Mouse (Mus musculus): Measurements from ENCODE around the gene Hcn2. TPM values are rescaled to one million over a fixed set of nuclear protein-coding genes. Genes with fewer than 3 reads are reported as not detected.
A peak's percentile ranks its signal among the peaks of the same experiment; 100 is the strongest.

Hcn2 gene
- polyA plus RNA-seq, 1 experiment from 2014 or later = 0.08 TPM

DNA sequence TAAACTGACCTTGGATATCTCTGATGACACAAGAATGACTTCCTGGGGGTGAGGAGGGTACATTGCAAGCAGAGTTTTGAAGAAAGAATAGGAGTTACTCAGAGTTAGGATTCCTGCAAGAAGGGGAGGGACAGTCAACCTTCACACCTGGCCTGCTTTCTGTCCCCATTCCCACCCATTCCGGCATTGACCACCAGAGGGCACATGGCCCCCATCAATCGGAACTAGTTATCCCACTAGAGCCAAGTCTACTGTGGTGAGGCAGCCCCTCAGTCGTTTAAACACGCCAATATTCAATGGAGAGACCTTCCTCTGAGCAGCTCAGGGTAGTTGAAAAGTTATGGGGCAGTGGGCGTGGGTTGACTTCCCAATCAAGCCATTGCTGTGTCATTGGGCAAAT lies 52.0 kb downstream of the Hcn2 start:
- Histone ChIP-seq H3K9me3 (no peaks in the 10 kb centered on the region), H3K4me3 (no peak overlapping the region), H3K27me3 (no peaks in the 10 kb centered on the region), H3K4me1 (peaks cover 39% of the 10 kb centered on the region), H3K27ac (0 out of 2 replicates have a peak overlapping the region, but pooled peaks have one; percentile 96), H3K9ac (no peak overlapping the region), H3K36me3 (no peaks in the 10 kb centered on the region; the same call in 1 of the 2 replicates), H3K4me2 (no peak overlapping the region; the same call in 1 of the 2 replicates)
- no peak for ATAC-seq (ENCODE audit: insufficient number of reproducible peaks, low FRiP score, low TSS enrichment, low read depth)
- WGBS = 0% methylated on average over 5 of the region's 5 CpGs

DNA sequence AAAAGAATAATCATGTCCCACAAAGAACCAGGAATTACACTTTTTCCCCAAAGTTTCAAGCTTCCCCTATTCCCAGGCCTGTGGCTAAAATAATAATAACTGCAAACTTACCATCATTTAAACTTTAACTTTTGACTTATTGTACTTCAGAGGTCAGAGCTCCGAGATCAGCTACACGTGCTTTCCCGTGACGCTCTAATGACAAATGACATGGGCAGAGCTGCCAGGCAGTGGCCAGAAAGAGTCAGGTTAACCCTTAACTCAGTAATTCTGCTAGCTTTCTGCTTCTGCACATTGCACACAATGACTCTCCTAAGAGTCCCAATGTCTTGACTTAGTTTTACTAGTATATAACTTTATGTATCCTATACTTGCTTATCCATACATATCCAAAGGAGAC lies 52.9 kb downstream of the Hcn2 start:
- no peak for ATAC-seq (ENCODE audit: insufficient number of reproducible peaks, low FRiP score, low TSS enrichment, low read depth)
- no peaks in the 10 kb centered on the region for H3K9me3 ChIP-seq
- no peak overlapping the region for H3K4me2 ChIP-seq
- H3K4me3 ChIP-seq = no peak overlapping the region
- no peak overlapping the region for H3K27ac ChIP-seq
- no peaks in the 10 kb centered on the region for H3K27me3 ChIP-seq
- peaks cover 32% of the 10 kb centered on the region for H3K4me1 ChIP-seq
- WGBS = 38% methylated on average over 4 of the region's 4 CpGs
- H3K36me3 ChIP-seq = no peaks in the 10 kb centered on the region; the same call in 1 of the 2 replicates
- H3K9ac ChIP-seq = no peak overlapping the region

- Histone ChIP-seq H3K4me2 (no peak overlapping the region), H3K27me3 (no peaks in the 10 kb centered on the region), H3K27ac (no peak overlapping the region), H3K4me3 (no peak overlapping the region), H3K36me3 (no peaks in the 10 kb centered on the region), H3K4me1 (peaks cover 22% of the 10 kb centered on the region), H3K9ac (no peak overlapping the region), H3K9me3 (no peaks in the 10 kb centered on the region)
- ATAC-seq (ENCODE audit: insufficient number of reproducible peaks, low FRiP score, low TSS enrichment, low read depth) = no peak
- WGBS = 79% methylated on average over 3 of the region's 3 CpGs
Observed at GRCm38 (mm10) chr10:79772320-79772719, 55.9 kb downstream of the Hcn2 start.

DNA sequence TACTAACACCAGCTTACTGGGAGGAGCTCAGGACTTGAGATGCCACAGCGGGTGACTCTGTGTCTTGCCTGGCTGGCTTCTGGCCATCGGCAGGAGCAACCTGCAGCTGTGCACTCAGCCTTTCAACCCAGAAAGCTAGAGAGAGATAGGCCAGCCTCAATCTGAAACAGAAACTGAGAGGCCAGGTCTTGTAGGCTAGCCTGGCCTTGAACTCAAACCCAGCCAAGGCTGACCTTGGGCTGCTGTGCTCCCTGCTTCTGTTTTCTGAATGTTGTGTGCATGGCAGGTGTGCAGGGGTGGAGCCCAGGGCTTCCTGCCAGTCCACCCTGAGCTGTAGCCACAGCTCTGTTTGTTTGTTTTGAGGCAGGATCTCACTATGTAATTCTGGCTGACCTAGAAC lies 56.8 kb downstream of the Hcn2 start:
- H3K9ac ChIP-seq = no peak overlapping the region
- H3K36me3 ChIP-seq = no peaks in the 10 kb centered on the region
- H3K27ac ChIP-seq = no peak overlapping the region
- no peak overlapping the region for H3K4me2 ChIP-seq
- H3K27me3 ChIP-seq = no peaks in the 10 kb centered on the region
- 86% methylated on average over 2 of the region's 2 CpGs for WGBS
- peaks cover 22% of the 10 kb centered on the region for H3K4me1 ChIP-seq
- ATAC-seq (ENCODE audit: insufficient number of reproducible peaks, low FRiP score, low TSS enrichment, low read depth) = no peak
- no peak overlapping the region for H3K4me3 ChIP-seq
- H3K9me3 ChIP-seq = no peaks in the 10 kb centered on the region

DNA sequence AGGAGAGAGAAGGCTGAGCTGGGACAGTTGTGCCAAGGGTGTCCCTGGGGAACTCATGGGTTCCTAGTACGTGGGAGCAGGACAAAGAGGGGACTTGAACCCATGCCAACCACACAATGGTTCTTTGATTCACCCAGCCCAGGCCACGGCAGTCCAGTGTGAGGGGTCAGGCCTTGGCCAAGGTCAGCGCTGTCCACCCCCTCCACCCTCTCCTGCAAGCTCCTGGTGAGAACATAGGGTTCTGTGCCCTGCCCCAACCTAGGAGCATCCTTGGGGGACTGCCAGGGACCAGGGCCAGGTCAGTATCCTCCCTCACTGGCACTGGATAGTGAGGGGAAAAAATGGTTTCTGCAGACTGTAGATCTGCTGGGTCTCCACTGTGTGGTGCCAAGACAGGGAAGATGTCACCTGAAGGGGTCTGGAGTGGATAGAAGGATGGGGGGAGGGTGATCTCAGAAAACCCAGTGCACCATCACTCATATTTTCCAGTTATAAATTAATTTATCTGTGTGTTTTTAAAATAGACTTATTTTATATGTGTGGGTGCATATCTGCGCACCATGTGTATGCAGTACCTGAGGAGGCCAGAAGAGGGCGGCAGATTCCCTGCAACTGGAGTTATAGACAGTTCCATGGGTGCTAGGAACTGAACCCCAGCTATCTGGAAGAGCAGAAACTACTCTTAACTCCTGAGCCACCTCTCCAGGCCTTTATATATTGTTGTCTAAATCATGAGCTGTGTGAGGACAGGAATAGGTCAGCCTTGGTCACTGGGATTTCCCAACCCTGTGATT lies 58.2 kb downstream of the Hcn2 start:
- ATAC-seq (ENCODE audit: insufficient number of reproducible peaks, low FRiP score, low TSS enrichment, low read depth) = no peak
- Histone ChIP-seq H3K36me3 (no peaks in the 10 kb centered on the region), H3K27me3 (peaks cover 5% of the 10 kb centered on the region; the same call in 1 of the 2 replicates), H3K9me3 (no peaks in the 10 kb centered on the region), H3K4me3 (no peak overlapping the region), H3K9ac (no peak overlapping the region), H3K4me2 (no peak overlapping the region), H3K4me1 (peaks cover 28% of the 10 kb centered on the region), H3K27ac (no peak overlapping the region)
- WGBS = 74% methylated on average over 5 of the region's 5 CpGs

GRCm38 (mm10) chr10:79777103-79777531 lies 60.7 kb downstream of the Hcn2 start, which contains the start of gene Fstl3:
Fstl3 (plus strand) TSS chr10:79777272.
- Histone ChIP-seq H3K9ac (peak within 1 kb of the TSS; percentile 55), H3K4me1 (peaks cover 47% of the 10 kb centered on the region), H3K36me3 (no peaks in the 10 kb centered on the region), H3K27me3 (peaks cover 17% of the 10 kb centered on the region), H3K9me3 (no peaks in the 10 kb centered on the region), H3K27ac (peak within 1 kb of the TSS; percentile 54), H3K4me3 (peak within 1 kb of the TSS; percentile 50), H3K4me2 (peak within 1 kb of the TSS; percentile 82)
- WGBS = under 1% methylated on average over 39 of the region's 39 CpGs
- no peak for ATAC-seq (ENCODE audit: insufficient number of reproducible peaks, low FRiP score, low TSS enrichment, low read depth)

GRCm38 (mm10) chr10:79778006-79778405 lies 61.6 kb downstream of the Hcn2 start:
- no peaks in the 10 kb centered on the region for H3K36me3 ChIP-seq
- peak overlapping the region; percentile 51 for H3K27ac ChIP-seq
- no peak for ATAC-seq (ENCODE audit: insufficient number of reproducible peaks, low FRiP score, low TSS enrichment, low read depth)
- no peaks in the 10 kb centered on the region for H3K9me3 ChIP-seq
- peaks cover 24% of the 10 kb centered on the region for H3K27me3 ChIP-seq
- no peak overlapping the region for H3K9ac ChIP-seq
- peak overlapping the region; percentile 50 for H3K4me3 ChIP-seq
- 8% methylated on average over 15 of the region's 15 CpGs for WGBS
- H3K4me2 ChIP-seq = peak overlapping the region; percentile 82
- peaks cover 47% of the 10 kb centered on the region for H3K4me1 ChIP-seq

DNA sequence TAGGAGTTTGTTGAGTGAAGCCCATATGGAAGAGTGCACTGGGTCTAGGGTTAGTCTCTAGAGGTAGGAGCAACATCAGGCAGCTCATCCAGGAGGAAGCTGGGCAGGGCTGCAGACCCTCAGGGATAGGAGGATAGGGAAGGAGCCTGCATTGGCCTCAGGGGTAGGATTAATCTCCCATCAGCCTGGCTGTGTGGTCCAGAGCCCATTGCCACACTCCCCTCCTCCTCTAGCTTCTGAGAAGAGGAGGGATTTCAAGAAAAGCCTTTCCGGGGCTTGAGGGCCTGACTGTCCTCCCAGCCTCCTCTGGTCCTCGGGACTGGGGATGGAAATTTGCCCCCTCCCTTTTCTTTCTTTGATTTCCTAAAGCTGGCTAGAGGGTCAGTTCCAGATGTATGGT lies 62.8 kb downstream of the Hcn2 start:
- H3K9ac ChIP-seq = no peak overlapping the region
- H3K27me3 ChIP-seq = peaks cover 27% of the 10 kb centered on the region
- H3K36me3 ChIP-seq = no peaks in the 10 kb centered on the region
- no peak for ATAC-seq (ENCODE audit: insufficient number of reproducible peaks, low FRiP score, low TSS enrichment, low read depth)
- 6% methylated on average over 2 of the region's 2 CpGs for WGBS
- H3K4me1 ChIP-seq = peaks cover 47% of the 10 kb centered on the region
- H3K27ac ChIP-seq = no peak overlapping the region
- no peaks in the 10 kb centered on the region for H3K9me3 ChIP-seq
- H3K4me2 ChIP-seq = no peak overlapping the region
- H3K4me3 ChIP-seq = no peak overlapping the region

DNA sequence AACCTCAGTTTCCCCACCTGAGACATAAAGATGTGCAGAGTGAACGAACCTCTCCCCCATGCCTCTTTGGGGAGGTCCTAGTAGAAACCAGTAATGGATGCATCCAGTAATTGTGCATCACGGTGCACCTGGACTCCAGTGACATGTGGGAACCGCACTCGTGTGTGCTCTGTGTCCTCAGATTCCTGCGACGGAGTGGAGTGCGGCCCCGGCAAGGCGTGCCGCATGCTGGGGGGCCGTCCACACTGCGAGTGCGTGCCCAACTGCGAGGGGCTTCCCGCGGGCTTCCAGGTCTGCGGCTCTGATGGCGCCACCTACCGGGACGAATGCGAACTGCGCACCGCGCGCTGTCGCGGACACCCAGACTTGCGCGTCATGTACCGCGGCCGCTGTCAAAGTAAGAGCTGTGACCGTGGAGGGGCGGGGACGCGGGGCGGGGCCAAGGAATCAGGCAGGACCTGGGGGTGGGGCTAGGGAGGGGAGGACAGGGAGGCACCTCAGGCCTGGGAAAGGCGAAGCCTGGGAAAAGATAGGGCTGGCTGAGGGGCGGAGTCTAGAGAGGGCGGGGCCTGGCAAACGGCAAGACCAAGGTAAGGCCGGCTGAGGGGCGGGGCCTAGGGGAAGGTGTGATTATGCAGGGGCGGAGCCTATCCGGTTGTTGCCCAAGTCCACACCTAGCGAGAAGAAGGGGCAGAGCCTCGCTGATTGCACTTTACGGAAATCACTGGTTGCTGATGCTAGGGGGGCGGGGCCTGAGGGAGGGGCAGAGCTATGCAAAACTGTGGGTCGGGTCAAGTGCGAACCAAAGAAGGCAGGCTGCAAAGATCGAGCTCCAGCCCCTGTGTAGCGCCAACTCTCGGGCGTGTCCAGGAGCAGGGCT lies 63.6 kb downstream of the Hcn2 start:
- ATAC-seq (ENCODE audit: insufficient number of reproducible peaks, low FRiP score, low TSS enrichment, low read depth) = peak; percentile 86
- peak overlapping the region; percentile 80 for H3K4me2 ChIP-seq
- H3K9me3 ChIP-seq = no peaks in the 10 kb centered on the region
- peaks cover 47% of the 10 kb centered on the region for H3K4me1 ChIP-seq
- H3K4me3 ChIP-seq = peak overlapping the region; percentile 43
- under 1% methylated on average over 54 of the region's 55 CpGs for WGBS
- peak overlapping the region; percentile 51; the same call in 1 of the 2 replicates for H3K27ac ChIP-seq
- no peak overlapping the region for H3K9ac ChIP-seq
- H3K36me3 ChIP-seq = no peaks in the 10 kb centered on the region
- H3K27me3 ChIP-seq = peaks cover 34% of the 10 kb centered on the region

DNA sequence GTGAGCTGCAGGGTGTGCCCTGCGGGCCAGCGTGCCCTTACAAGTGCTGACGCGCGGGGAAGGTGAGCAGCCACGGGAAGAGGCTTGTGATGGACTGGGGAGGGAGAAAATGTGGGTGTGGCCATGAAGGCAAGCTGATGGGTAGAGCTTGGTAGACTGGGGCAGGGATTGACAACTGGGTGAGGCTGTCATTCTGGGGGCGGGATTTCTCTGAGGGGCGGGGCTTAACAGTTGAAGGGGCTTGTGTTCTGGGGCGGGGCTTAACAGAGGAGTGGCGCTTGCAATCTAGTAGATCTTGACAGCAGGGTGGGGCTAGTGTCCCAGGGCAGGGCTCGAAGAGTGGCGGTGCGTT lies 64.2 kb downstream of the Hcn2 start:
- peaks cover 47% of the 10 kb centered on the region for H3K4me1 ChIP-seq
- H3K4me2 ChIP-seq = peak overlapping the region; percentile 80
- peaks cover 34% of the 10 kb centered on the region for H3K27me3 ChIP-seq
- under 1% methylated on average over 13 of the region's 13 CpGs for WGBS
- H3K27ac ChIP-seq = 0 out of 2 replicates have a peak overlapping the region, but pooled peaks have one; percentile 43
- no peak overlapping the region for H3K9ac ChIP-seq
- ATAC-seq (ENCODE audit: insufficient number of reproducible peaks, low FRiP score, low TSS enrichment, low read depth) = no peak
- H3K36me3 ChIP-seq = no peaks in the 10 kb centered on the region
- H3K4me3 ChIP-seq = peak overlapping the region; percentile 43
- no peaks in the 10 kb centered on the region for H3K9me3 ChIP-seq

GRCm38 (mm10) chr10:79781139-79781538 lies 64.7 kb downstream of the Hcn2 start:
- H3K4me1 ChIP-seq = peaks cover 47% of the 10 kb centered on the region
- ATAC-seq (ENCODE audit: insufficient number of reproducible peaks, low FRiP score, low TSS enrichment, low read depth) = no peak
- peaks cover 34% of the 10 kb centered on the region for H3K27me3 ChIP-seq
- WGBS = 28% methylated on average over 21 of the region's 21 CpGs
- H3K4me3 ChIP-seq = peak overlapping the region; percentile 43
- H3K27ac ChIP-seq = peak overlapping the region; percentile 43; the same call in 1 of the 2 replicates
- H3K9ac ChIP-seq = no peak overlapping the region
- H3K4me2 ChIP-seq = peak overlapping the region; percentile 80
- no peaks in the 10 kb centered on the region for H3K36me3 ChIP-seq
- no peaks in the 10 kb centered on the region for H3K9me3 ChIP-seq

- Histone ChIP-seq H3K27ac (no peak overlapping the region), H3K4me1 (peaks cover 42% of the 10 kb centered on the region), H3K4me3 (0 out of 2 replicates have a peak overlapping the region, but pooled peaks have one; percentile 43), H3K27me3 (peaks cover 34% of the 10 kb centered on the region), H3K4me2 (no peak overlapping the region), H3K9ac (no peak overlapping the region), H3K9me3 (no peaks in the 10 kb centered on the region), H3K36me3 (no peaks in the 10 kb centered on the region)
- no peak for ATAC-seq (ENCODE audit: insufficient number of reproducible peaks, low FRiP score, low TSS enrichment, low read depth)
- 45% methylated on average over 5 of the region's 5 CpGs for WGBS
Observed at GRCm38 (mm10) chr10:79781956-79782355, 65.5 kb downstream of the Hcn2 start.

All from limb, embryonic 15.5 days (tissue).